Mouse (Mus musculus) kidney, postnatal 25 days (tissue): ENCODE measurements at regions not wholly inside any gene's neighbourhood (a gene's known extent, or its start where the extent isn't known, plus 50 kb on each side); places are given as distances from the start of the nearest gene placed in this dataset.

ENCODE experiments used
- DNase-seq, 2 experiments: peaks; one replicate each; pipeline ENCODE4 v3.0.0; 2021; ENCODE audit warnings: mixed read lengths in 2 of 2

GRCm38 (mm10) chr3:115766153-115766552 lies 51.3 kb upstream of the S1pr1 start:
- DNase-seq: peak; percentile 56 to 83

GRCm38 (mm10) chr3:115768290-115768689 lies 53.4 kb upstream of the S1pr1 start:
- no peak for DNase-seq

- DNase-seq: peak; percentile 65 to 76
Observed at GRCm38 (mm10) chr3:115768761-115769530, 54.1 kb upstream of the S1pr1 start.

GRCm38 (mm10) chr3:115772676-115773075 lies 57.8 kb upstream of the S1pr1 start:
- no peak for DNase-seq

GRCm38 (mm10) chr3:115774321-115774720 lies 59.4 kb upstream of the S1pr1 start:
- DNase-seq: no peak

- no peak for DNase-seq
Observed at GRCm38 (mm10) chr3:115774723-115775122, 59.9 kb upstream of the S1pr1 start.

GRCm38 (mm10) chr3:115779144-115779890 lies 64.4 kb upstream of the S1pr1 start:
- no peak for DNase-seq

GRCm38 (mm10) chr3:115779906-115780305 lies 65.0 kb upstream of the S1pr1 start:
- DNase-seq: no peak

GRCm38 (mm10) chr3:115782726-115783125 lies 67.9 kb upstream of the S1pr1 start:
- DNase-seq: no peak

- no peak for DNase-seq
Observed at GRCm38 (mm10) chr3:115787360-115787759, 72.5 kb upstream of the S1pr1 start.

GRCm38 (mm10) chr3:115788525-115788924 lies 73.7 kb upstream of the S1pr1 start:
- DNase-seq: no peak

GRCm38 (mm10) chr3:115789063-115789462 lies 74.2 kb upstream of the S1pr1 start:
- peak; percentile 9 to 49 for DNase-seq

- DNase-seq: no peak
Observed at GRCm38 (mm10) chr3:115792606-115793005, 77.7 kb upstream of the S1pr1 start.

GRCm38 (mm10) chr3:115793344-115794059 lies 78.6 kb upstream of the S1pr1 start:
- peak; percentile 56 to 67 for DNase-seq

GRCm38 (mm10) chr3:115799326-115799725 lies 84.5 kb upstream of the S1pr1 start:
- DNase-seq: no peak

GRCm38 (mm10) chr3:115799981-115800380 lies 85.1 kb upstream of the S1pr1 start:
- no peak for DNase-seq

GRCm38 (mm10) chr3:115800873-115801272 lies 86.0 kb upstream of the S1pr1 start:
- DNase-seq: no peak

- peak in 1 of 2 experiments; percentile 14 for DNase-seq
Observed at GRCm38 (mm10) chr3:115801581-115802200, 85.9 kb upstream of the Dph5 start.

GRCm38 (mm10) chr3:115804616-115805015 lies 83.0 kb upstream of the Dph5 start:
- DNase-seq: no peak

- no peak for DNase-seq
Observed at GRCm38 (mm10) chr3:115807032-115807431, 80.6 kb upstream of the Dph5 start.

GRCm38 (mm10) chr3:115815168-115815567 lies 72.5 kb upstream of the Dph5 start:
- DNase-seq: peak in 1 of 2 experiments; percentile 8

GRCm38 (mm10) chr3:115815571-115816156 lies 72.0 kb upstream of the Dph5 start:
- peak; percentile 44 to 74 for DNase-seq
